Mouse (Mus musculus) heart, postnatal 0 days (tissue): ENCODE measurements around the gene Tmem86b.

Experiments used
- CTCF ChIP-seq: IDR thresholded peaks from 2 replicates; pipeline ENCODE4 v1.5.1; 2016; ENCODE audit warnings: antibody characterized with exemption, control low read depth, low read depth
- EP300 ChIP-seq: IDR thresholded peaks from 2 replicates; pipeline ENCODE4 v1.6.1; 2016; ENCODE audit warnings: antibody characterized with exemption, low read depth

DNA sequence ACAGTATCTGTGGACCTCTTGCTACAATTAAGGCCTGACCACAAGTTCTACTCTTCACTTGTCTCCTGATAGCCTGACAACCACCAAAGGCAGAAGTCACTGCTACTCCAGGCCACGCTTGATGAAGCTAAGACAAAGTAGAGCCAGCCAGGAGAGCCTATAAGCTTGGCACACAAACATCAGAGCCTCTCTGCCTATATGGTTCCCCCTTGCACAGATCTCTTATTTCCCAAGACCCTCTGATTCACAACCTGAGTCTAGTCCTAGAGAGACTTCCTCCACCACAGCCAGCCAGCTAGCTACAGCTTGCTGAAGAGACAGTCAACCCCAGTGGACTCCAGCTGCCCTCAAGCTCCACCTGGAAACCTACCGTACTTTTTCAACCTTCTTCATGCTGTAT lies 16.8 kb upstream of the Tmem86b start:
- TF ChIP-seq CTCF (no peak), EP300 (no peak)
